Mouse (Mus musculus) C2C12 (cell line): ENCODE measurements around the gene Ccnq. TPM values are rescaled to one million over a fixed set of nuclear protein-coding genes. Genes with fewer than 3 reads are reported as not detected.

Source experiments
- H3K27me3 ChIP-seq: one replicate; pipeline ENCODE4 v1.6.1; 2011; ENCODE audit not compliant: control insufficient read depth, insufficient read depth, insufficient read length
- H3K36me3 ChIP-seq: one replicate; pipeline ENCODE4 v1.6.1; 2011; ENCODE audit not compliant: control insufficient read depth, insufficient read depth
- H3K4me3 ChIP-seq: one replicate; pipeline ENCODE4 v1.5.1; 2011; ENCODE audit warnings: mild to moderate bottlenecking, control low read depth; ENCODE audit not compliant: poor library complexity, insufficient read depth, severe bottlenecking
- H3K79me2 ChIP-seq: one replicate; pipeline ENCODE4 v1.6.1; 2011; ENCODE audit not compliant: control insufficient read depth, insufficient read depth
- H3K79me3 ChIP-seq: one replicate; pipeline ENCODE4 v1.6.1; 2011; ENCODE audit warnings: low read depth, control low read depth
- H3ac ChIP-seq: one replicate; pipeline ENCODE3; 2011; ENCODE audit warnings: low read depth; ENCODE audit not compliant: control insufficient read depth, insufficient read length
- CEBPB ChIP-seq: IDR thresholded peaks from one replicate; pipeline ENCODE4 v1.6.1; 2011; ENCODE audit warnings: low read depth, mild to moderate bottlenecking, control low read depth, moderate library complexity
- CTCF ChIP-seq: IDR thresholded peaks from one replicate; pipeline ENCODE4 v1.5.1; 2011; ENCODE audit not compliant: control insufficient read depth, insufficient read depth, insufficient read length
- FOSL1 ChIP-seq: IDR thresholded peaks from one replicate; pipeline ENCODE4 v1.8.0; 2011; ENCODE audit warnings: mild to moderate bottlenecking, low read length; ENCODE audit not compliant: poor library complexity, insufficient read depth, severe bottlenecking
- MAX ChIP-seq: IDR thresholded peaks from one replicate; pipeline ENCODE4 v1.6.1; 2011; ENCODE audit warnings: mild to moderate bottlenecking, control low read depth
- MYOD1 ChIP-seq: IDR thresholded peaks from one replicate; pipeline ENCODE4 v1.6.1; 2011; ENCODE audit warnings: low read depth; ENCODE audit not compliant: control insufficient read depth, insufficient read length
- MYOG ChIP-seq: IDR thresholded peaks from one replicate; pipeline ENCODE4 v1.6.1; 2011; ENCODE audit not compliant: control insufficient read depth, insufficient read length; ENCODE audit errors: extremely low read depth
- USF1 ChIP-seq: IDR thresholded peaks from one replicate; pipeline ENCODE4 v1.6.1; 2011; ENCODE audit warnings: low read depth, mild to moderate bottlenecking, control low read depth, moderate library complexity
- polyA plus RNA-seq: library from polyadenylated mRNA; unstranded; fragments of >200 nt; fragmentation: generic; extraction: Trizol; gene quantifications from one replicate; pipeline ENCODE4 v1.2.1, GENCODE M21; 2012; ENCODE audit warnings: missing spikeins

The Ccnq gene
- polyA plus RNA-seq, 1 experiment, result 29.8 TPM

DNA sequence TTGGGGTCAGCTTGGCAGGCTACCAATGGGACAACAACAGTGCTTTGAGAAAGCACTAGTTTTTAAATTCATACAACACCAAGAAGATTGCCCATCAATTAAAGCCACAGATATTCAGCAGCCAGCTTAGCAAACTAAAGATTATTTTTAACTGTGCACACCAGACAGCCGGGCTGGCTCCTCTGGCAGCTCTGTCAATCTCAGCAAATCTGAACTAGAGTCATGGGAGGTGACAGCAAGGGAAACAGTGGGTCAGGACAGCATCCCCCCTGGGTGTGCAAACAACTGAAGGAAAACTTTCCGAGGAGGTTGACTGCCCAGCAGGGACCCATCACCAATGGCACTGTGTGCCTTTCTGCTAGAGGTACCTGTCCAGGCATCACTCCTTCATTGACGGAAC is 9.1 kb downstream of the Ccnq start:
- Histone ChIP-seq H3K36me3 (peaks cover 5% of the 10 kb centered on the region), H3ac (no peak overlapping the region), H3K79me2 (no peaks in the 10 kb centered on the region), H3K4me3 (no peak overlapping the region), H3K79me3 (no peaks in the 10 kb centered on the region), H3K27me3 (peaks cover 3% of the 10 kb centered on the region)
- TF ChIP-seq CTCF (no peak), CEBPB (no peak), USF1 (no peak), MYOG (no peak), MYOD1 (no peak), FOSL1 (no peak), MAX (no peak)

DNA sequence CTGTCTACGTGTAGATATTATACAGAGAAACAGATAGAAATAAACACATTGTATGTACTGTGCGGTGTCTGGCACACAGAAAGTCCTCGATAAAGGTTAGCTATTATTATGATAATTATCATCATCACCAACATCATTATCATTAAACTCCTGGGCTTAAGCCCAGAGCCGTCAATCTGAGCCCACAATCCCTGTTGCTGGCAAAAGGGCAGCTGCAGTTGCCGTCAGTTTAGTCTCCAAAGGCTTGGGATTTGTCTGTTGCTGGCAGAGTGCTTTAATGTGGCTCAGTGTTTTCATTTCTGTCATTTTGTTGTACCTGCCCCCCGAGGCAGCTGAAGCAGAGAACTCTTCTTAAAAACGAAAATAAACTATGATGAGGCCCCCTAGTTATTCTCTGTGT is 9.6 kb downstream of the Ccnq start:
- Histone ChIP-seq H3K79me2 (no peaks in the 10 kb centered on the region), H3K36me3 (peaks cover 5% of the 10 kb centered on the region), H3ac (no peak overlapping the region), H3K79me3 (no peaks in the 10 kb centered on the region), H3K4me3 (no peak overlapping the region), H3K27me3 (peaks cover 6% of the 10 kb centered on the region)
- no peak for TF ChIP-seq MAX
- TF ChIP-seq FOSL1, result no peak
- no peak for TF ChIP-seq MYOD1
- no peak for TF ChIP-seq CEBPB
- TF ChIP-seq MYOG, result no peak
- TF ChIP-seq USF1, result no peak
- no peak for TF ChIP-seq CTCF

DNA sequence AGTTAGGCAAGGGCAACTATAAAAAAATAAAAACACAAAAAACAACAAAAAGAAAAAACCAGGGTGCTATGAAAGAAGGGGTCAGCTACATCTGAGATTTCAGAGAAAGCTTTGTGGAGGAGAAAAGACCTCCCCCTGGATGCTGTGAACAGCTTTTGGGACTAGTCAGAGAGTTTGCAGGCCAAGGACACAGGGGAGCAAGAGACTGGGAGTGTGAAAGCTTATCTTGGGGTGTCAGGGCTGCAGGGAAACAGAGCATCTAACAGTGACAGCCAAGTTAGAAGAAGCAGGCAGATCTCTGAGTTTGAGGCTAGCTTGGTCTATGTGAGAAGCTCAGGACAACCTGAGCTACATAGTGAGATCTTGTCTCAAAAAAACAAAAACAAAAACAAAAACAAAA is 12.2 kb downstream of the Ccnq start:
- Histone ChIP-seq H3K79me3 (no peaks in the 10 kb centered on the region), H3K4me3 (no peak overlapping the region), H3ac (no peak overlapping the region), H3K36me3 (no peaks in the 10 kb centered on the region), H3K79me2 (no peaks in the 10 kb centered on the region), H3K27me3 (peaks cover 6% of the 10 kb centered on the region)
- no peak for TF ChIP-seq FOSL1
- no peak for TF ChIP-seq MYOG
- TF ChIP-seq MAX, result no peak
- no peak for TF ChIP-seq CEBPB
- no peak for TF ChIP-seq USF1
- TF ChIP-seq CTCF, result no peak
- TF ChIP-seq MYOD1, result no peak

DNA sequence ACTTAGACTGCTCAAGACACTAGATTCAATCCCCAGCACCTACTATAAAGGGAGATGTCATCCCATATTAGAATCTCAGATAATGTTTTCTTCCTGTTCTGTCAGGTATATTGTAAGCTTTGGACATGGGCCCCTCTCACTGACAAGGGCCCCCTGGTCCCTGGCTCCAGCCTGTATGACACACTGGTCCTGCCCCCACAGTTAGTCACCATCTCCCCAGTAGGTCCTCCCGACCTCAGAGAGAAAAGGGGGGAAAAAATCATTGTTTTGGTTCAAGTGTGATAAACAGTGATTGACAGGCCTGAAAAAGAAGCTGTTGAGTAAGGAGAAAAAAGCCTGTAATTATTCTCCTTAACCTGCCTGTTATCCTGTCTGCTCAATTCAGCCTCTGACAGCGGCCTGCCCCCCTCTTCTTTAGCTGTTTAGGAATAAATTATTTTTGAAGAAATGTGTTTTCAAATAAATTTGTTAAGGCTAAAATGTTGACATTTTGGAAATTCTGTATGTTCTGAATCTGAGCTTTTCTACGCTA is 14.6 kb downstream of the Ccnq start:
- peaks cover 6% of the 10 kb centered on the region for H3K27me3 ChIP-seq
- no peak overlapping the region for H3ac ChIP-seq
- H3K36me3 ChIP-seq, result no peaks in the 10 kb centered on the region
- no peak overlapping the region for H3K4me3 ChIP-seq
- H3K79me3 ChIP-seq, result no peaks in the 10 kb centered on the region
- H3K79me2 ChIP-seq, result no peaks in the 10 kb centered on the region
- no peak for TF ChIP-seq USF1
- no peak for TF ChIP-seq FOSL1
- no peak for TF ChIP-seq CTCF
- no peak for TF ChIP-seq MYOG
- no peak for TF ChIP-seq MAX
- TF ChIP-seq MYOD1, result no peak
- TF ChIP-seq CEBPB, result no peak

DNA sequence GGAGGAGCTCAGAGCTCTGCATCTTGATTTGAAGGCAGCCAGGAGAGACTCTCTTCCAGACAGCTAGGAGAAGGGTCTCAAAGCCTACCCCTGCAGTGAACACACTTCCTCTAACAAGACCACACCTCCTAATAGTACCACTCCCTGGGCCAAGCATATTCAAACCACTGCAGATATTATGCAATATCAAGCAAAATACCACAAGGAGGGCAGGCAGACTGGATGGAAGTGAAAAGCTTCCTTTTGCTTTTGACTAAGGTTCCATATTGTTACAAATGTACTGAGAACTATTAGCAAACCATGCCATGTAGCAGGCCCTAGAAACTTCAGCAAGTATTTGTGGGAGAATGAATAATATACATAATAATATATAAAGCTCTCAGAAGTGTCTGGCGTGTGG is 16.4 kb downstream of the Ccnq start:
- TF ChIP-seq CEBPB (no peak), FOSL1 (no peak), MYOG (no peak), MAX (no peak), MYOD1 (no peak), USF1 (no peak), CTCF (no peak)
- Histone ChIP-seq H3K79me2 (no peaks in the 10 kb centered on the region), H3ac (no peak overlapping the region), H3K4me3 (no peak overlapping the region), H3K27me3 (peaks cover 6% of the 10 kb centered on the region), H3K79me3 (no peaks in the 10 kb centered on the region), H3K36me3 (no peaks in the 10 kb centered on the region)

DNA sequence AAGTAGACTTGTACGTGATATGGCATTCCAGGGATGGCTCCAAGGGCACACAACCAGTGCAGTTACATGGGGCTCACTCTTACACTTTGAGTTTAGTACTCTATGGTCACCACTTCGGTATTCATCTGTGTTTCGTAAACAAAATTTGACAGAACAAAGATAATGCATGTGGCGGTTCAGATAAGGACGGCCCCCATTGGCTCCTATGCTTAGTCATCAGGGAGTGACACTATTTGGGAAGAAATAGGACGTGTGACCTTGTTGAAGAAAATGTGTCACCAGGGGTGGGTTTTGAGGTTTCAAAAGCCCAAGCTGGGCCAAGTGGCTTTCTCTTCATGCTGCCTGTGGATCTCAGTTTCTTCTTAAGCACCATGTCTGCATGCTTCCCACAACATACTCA is 18.9 kb downstream of the Ccnq start:
- H3K36me3 ChIP-seq, result no peaks in the 10 kb centered on the region
- peaks cover 7% of the 10 kb centered on the region for H3K27me3 ChIP-seq
- TF ChIP-seq MAX (no peak), USF1 (no peak), MYOD1 (no peak), CEBPB (no peak), CTCF (no peak), FOSL1 (no peak), MYOG (no peak)
- no peaks in the 10 kb centered on the region for H3K79me2 ChIP-seq
- no peak overlapping the region for H3K4me3 ChIP-seq
- no peaks in the 10 kb centered on the region for H3K79me3 ChIP-seq
- no peak overlapping the region for H3ac ChIP-seq
